Mouse (Mus musculus) embryonic stem cell, embryonic (primary cell): ENCODE measurements around the gene 1700025G04Rik.

Experiments used
- CTCF ChIA-PET, 4 experiments: fragments of 300-600 bp in 2 of 4; fragments of 350-600 bp in 2 of 4; sonication (Branson Sonifier 250); formaldehyde crosslinking; loops; one replicate each; lab custom pipeline; 2022; ENCODE audit warnings: inconsistent platforms in 2 of 4; lab: Charles Lee
- POLR2A ChIA-PET, 4 experiments: fragments of 300-600 bp in 2 of 4; fragments of 350-600 bp in 2 of 4; sonication (Branson Sonifier 250); formaldehyde crosslinking; loops; one replicate each; lab custom pipeline; 2022; ENCODE audit warnings: antibody characterized with exemption in 4 of 4, inconsistent platforms in 1 of 4; lab: Charles Lee

1700025G04Rik gene

DNA sequence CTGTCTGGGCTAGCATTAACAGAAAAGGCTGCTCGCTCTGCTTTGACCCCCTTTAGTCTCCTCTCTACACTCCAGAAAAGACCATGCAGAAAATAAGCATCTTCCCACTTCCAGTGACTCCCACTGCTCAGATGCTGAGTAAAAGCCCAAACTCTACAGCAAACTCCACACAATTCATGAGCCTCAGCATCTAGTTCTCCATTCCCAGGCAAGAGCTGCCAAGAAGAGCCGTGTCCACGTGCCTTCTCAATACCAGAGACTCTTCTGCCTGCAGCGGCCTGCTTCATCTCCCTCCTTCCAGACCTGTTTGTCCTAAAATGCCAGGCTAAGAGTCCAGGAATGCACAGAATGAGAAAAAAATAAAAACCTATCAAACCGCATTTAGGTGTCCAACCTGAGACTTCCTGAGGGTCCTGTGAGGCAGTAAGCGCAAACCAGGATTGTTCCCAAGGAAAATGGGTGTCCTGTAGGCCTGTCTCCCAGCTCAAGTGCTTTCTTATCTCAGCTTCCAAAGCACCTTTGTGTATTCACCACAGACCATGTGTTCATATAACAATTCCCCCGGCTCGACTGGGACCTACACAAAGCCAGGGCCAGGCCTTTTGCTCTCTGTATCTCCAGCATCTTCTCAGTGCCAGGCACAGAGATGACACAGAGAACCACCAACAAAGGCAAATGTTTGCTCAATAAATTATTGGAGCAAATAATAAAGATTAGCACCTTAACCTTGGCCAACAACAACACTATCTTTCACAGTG, 7.8 kb downstream of the 1700025G04Rik start:
- ChIA-PET POLR2A (interaction anchor here in 1 of 4 experiments (1.3 kb wide), 1 partner anchor 21 kb away, joined by 4 read pairs; no protein-coding TSS in a partner anchor), CTCF (interaction anchor here in 1 of 4 experiments (1.3 kb wide), 1 partner anchor 28 kb away, joined by 4 read pairs; no protein-coding TSS in a partner anchor)

DNA sequence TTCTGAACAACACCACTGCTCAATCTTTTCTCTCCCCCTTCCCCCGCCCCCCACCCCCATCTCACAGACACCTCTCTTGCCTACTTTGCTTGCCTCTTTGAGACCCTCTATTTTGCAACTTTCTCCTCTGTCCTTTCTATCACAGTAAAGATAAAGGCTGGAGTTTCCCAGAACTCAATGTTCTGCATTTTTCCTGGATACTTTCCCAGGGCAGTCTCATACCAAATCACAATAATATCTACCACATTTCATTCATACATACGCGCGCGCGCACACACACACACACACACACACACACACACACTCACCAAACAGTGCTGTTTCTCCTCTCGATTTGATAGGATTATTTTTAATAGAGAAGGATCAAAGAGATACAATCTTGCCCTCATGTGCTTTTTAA, 8.8 kb downstream of the 1700025G04Rik start:
- POLR2A ChIA-PET = interaction anchor here in 1 of 4 experiments (1.1 kb wide), 1 partner anchor 12 kb away, joined by 3 read pairs; no protein-coding TSS in a partner anchor
- CTCF ChIA-PET = interaction anchor here in 1 of 4 experiments (1.3 kb wide), 1 partner anchor 29 kb away, joined by 4 read pairs; no protein-coding TSS in a partner anchor

DNA sequence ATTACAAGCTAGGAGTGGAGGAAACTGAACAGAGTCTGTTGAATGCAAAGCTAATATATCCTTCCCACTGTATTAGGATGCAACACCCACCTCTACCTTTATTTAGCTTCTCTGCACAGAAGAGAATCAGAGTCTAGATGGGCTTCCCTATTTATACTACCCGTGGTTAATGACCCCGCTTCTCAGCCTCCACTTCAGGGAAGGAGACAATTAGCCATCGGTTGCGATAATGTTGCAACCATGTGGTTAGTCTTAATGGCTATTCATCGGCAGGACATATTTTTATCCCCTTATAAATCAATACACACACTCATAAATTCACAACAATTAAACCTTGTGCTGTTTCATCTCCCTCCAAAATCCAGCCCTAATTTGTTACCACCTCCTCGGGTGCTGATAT, 9.7 kb downstream of the 1700025G04Rik start:
- POLR2A ChIA-PET = interaction anchor here in 1 of 4 experiments (1.1 to 1.2 kb wide), 2 partner anchors 9 to 11 kb away, joined by 3 to 6 read pairs; no protein-coding TSS in a partner anchor
- CTCF ChIA-PET = no interaction called here

GRCm38 (mm10) chr1:152077171-152077715, 12.7 kb downstream of the 1700025G04Rik start:
- ChIA-PET CTCF (no interaction called here), POLR2A (interaction anchor here in 3 of 4 experiments (1.2 to 2.4 kb wide), 5 partner anchors 7 to 12 kb away, joined by 3 to 8 read pairs (median 7); partner anchors contain the start of gene 1700025G04Rik (in 1 of the 3))

- POLR2A ChIA-PET = interaction anchor here in 3 of 4 experiments (1.0 to 2.4 kb wide), 7 partner anchors 8 to 195 kb away, joined by 3 to 8 read pairs (median 6); partner anchors contain the start of gene 1700025G04Rik (in 1 of the 3)
- CTCF ChIA-PET = no interaction called here
Measured at GRCm38 (mm10) chr1:152076222-152076845, 13.6 kb downstream of the 1700025G04Rik start.

DNA sequence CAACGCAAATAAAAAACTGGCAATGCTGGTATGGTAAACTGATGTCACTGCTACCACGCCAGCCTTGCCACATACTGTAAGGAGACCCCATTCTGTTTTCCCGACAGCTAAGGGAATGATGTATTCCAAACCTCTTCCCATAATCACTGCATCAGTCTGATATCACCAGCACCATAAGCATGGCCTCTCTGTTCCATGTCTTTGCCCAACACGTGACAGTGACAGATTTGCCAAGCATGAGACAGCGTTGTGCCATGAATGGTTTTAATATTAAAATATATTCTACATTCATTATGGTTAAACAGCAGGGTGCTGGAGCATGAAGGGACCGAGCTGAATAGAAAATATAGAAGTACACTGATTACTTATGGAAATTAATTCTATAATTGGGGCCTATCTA, 14.2 kb downstream of the 1700025G04Rik start:
- ChIA-PET CTCF (no interaction called here), POLR2A (interaction anchor here in 2 of 4 experiments (1.0 to 2.4 kb wide), 5 partner anchors 9 to 194 kb away, joined by 3 to 8 read pairs (median 6); partner anchors contain the start of gene 1700025G04Rik (in 1 of the 2))

DNA sequence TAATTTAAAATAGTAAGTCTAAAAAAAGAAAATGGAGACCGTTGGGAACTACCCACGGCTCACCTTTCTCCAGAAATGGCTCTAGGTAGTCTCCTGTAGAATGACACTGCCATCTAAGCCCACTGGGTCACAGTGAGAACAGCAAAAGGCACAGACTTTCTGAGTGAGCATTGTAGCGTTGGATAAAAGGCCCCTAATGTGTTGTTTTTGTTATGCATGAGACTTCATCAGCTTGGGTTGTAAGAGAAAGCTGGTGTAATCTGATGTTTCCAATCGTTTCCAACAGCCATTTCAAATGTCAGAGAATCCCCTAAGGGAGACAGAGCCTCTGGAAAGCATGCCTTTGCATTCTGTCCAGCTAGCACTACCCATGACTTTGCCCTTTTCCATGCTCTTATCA, 19.5 kb downstream of the 1700025G04Rik start:
- POLR2A ChIA-PET = interaction anchor here in 3 of 4 experiments (0.6 to 2.4 kb wide), 18 partner anchors 13 to 1287 kb away, joined by 3 to 8 read pairs (median 4); partner anchors contain the start of gene 1700025G04Rik (in 2 of the 3)
- CTCF ChIA-PET = interaction anchor here in 3 of 4 experiments (0.6 to 1.3 kb wide), 4 partner anchors 18 to 191 kb away, joined by 3 to 7 read pairs (median 3); no protein-coding TSS in a partner anchor

GRCm38 (mm10) chr1:152069745-152070144, 20.2 kb downstream of the 1700025G04Rik start:
- CTCF ChIA-PET = interaction anchor here in 2 of 4 experiments (0.6 to 1.3 kb wide), 2 partner anchors 24 to 25 kb away, joined by 3 read pairs; no protein-coding TSS in a partner anchor
- POLR2A ChIA-PET = interaction anchor here in 2 of 4 experiments (0.9 to 2.4 kb wide), 10 partner anchors 11 to 189 kb away, joined by 3 to 7 read pairs (median 4); partner anchors contain the start of gene 1700025G04Rik (in 1 of the 2)

DNA sequence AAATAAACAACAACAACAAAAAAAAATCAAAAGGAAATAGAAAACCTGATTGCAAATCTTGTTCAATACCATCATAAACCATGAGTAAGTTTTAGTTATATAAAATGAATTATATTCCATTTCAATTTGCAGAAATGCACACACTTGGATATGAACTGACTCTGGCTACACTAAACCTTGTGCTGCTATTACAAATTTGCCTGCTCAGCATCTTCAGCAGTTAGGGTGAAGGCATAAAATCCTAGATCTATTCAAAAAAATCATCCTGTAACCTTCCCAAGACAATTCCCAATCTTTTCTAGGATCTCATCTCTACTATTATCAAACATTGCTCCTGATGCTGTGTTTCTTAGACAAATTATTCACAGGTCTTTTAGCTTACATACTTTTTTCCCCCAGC, 22.0 kb downstream of the 1700025G04Rik start:
- POLR2A ChIA-PET = no interaction called here
- CTCF ChIA-PET = no interaction called here

DNA sequence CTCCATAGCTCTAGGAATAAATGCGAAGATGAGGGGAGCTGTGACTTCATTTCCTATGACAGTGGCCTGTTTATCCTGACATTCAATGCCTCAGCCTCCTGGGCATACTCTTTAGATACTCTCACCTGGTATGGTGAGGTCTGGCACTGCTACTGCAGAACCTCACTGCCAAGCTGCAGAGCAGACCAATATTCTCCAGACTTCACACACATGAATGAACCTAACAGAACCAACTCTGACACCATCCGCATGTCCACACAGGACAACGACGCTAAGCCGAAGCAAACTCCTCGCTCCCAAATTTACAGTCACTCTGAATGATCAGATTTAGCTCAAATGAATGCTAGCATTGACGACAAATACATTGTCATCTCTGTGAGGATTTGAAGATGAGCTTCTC, 24.4 kb downstream of the 1700025G04Rik start:
- POLR2A ChIA-PET = interaction anchor here in 1 of 4 experiments (1.4 to 1.8 kb wide), 2 partner anchors 9 to 11 kb away, joined by 3 to 6 read pairs; no protein-coding TSS in a partner anchor
- CTCF ChIA-PET = no interaction called here

GRCm38 (mm10) chr1:152063357-152064145, 26.4 kb downstream of the 1700025G04Rik start:
- CTCF ChIA-PET = no interaction called here
- POLR2A ChIA-PET = interaction anchor here in 2 of 4 experiments (0.6 to 1.8 kb wide), 4 partner anchors 13 to 121 kb away, joined by 3 to 8 read pairs (median 4); no protein-coding TSS in a partner anchor

- ChIA-PET CTCF (no interaction called here), POLR2A (interaction anchor here in 1 of 4 experiments (1.2 to 1.8 kb wide), 3 partner anchors 9 to 53 kb away, joined by 3 to 4 read pairs (median 4); no protein-coding TSS in a partner anchor)
Measured at GRCm38 (mm10) chr1:152061745-152062144, 28.2 kb downstream of the 1700025G04Rik start.

- CTCF ChIA-PET = interaction anchor here in 2 of 4 experiments (0.7 to 0.8 kb wide), 2 partner anchors 199 to 354 kb away, joined by 3 read pairs; no protein-coding TSS in a partner anchor
- POLR2A ChIA-PET = interaction anchor here in 2 of 4 experiments (0.6 to 1.7 kb wide), 5 partner anchors 7 to 108 kb away, joined by 3 to 4 read pairs (median 3); no protein-coding TSS in a partner anchor
Measured at GRCm38 (mm10) chr1:152060265-152060664, 29.7 kb downstream of the 1700025G04Rik start.

DNA sequence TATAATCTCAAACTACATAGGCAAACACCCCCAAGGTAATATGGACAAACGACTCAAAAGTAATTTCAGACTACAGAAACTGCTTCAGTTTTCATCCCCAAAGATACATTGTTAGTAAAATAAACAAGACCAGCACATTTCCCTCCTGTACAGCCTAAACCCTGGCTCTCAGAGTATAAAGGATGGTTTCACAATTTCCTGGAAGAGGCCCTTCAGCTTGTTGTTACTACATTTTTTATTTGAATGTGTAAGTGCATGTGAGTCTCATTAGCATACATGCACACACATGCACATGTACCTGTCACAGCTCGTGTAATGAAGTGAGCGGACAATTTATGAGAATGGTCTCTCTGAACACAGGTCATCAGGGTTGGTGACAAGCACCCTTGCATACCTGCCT, 31.1 kb downstream of the 1700025G04Rik start:
- ChIA-PET POLR2A (no interaction called here), CTCF (no interaction called here)

DNA sequence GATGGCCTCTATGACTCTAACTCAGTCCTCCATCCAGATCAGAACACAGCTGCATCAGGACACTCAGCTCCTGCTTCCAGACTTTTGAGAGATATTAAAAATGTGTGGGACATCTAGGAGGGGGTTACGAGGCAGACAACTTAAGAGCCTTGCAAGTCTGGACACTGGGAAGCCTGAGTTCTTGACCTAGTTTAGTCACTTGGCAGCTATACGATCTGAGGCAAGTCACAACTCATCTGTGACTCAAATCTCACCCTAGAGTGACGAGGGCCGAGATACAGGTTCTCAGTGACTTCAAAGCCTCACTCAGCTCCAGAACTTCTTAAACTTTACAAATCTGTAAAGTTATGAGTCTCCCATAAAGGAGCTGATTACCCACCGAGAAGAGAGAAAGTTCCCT, 36.8 kb downstream of the 1700025G04Rik start:
- ChIA-PET CTCF (no interaction called here), POLR2A (interaction anchor here in 1 of 4 experiments (0.8 to 1.8 kb wide), 4 partner anchors 8 to 20 kb away, joined by 3 to 5 read pairs (median 4); no protein-coding TSS in a partner anchor)

DNA sequence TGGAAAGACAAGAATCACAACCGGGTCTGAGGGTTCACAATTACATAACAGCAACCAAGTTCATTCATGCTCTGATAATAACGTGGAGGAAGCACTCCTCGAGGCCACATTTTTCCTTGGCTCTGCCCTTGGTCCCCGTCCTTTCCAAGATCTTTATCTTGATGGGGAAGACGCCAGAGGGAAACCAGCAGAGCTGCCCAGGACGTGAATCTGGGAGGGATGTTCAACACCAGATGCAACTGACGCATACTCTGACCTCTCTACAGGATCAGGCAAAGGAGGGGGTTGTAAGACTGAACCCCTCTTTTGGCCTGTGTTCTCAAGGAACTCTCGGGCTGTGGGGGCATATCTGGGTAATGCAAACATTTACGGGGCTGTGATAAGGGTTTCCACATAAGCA, 38.1 kb downstream of the 1700025G04Rik start:
- POLR2A ChIA-PET = no interaction called here

GRCm38 (mm10) chr1:152050037-152050436, 39.9 kb downstream of the 1700025G04Rik start:
- CTCF ChIA-PET = interaction anchor here in 2 of 4 experiments (0.6 kb wide), 2 partner anchors 8 to 16 kb away, joined by 3 to 4 read pairs; no protein-coding TSS in a partner anchor

More for the DNA sequence above, 38.1 kb downstream of the 1700025G04Rik start:
- CTCF ChIA-PET = no interaction called here

More at GRCm38 (mm10) chr1:152050037-152050436, 39.9 kb downstream of the 1700025G04Rik start:
- POLR2A ChIA-PET = interaction anchor here in 2 of 4 experiments (0.5 to 1.5 kb wide), 7 partner anchors 10 to 223 kb away, joined by 3 to 5 read pairs (median 4); no protein-coding TSS in a partner anchor
